Mouse (Mus musculus) heart, adult 2 months (tissue): ENCODE measurements around the gene Acad10.

ENCODE experiments used
- CTCF ChIP-seq: fragments of 200-600 bp; IDR thresholded peaks from 2 replicates; pipeline ENCODE4 v1.8.1; 2022; ENCODE audit warnings: antibody characterized with exemption, mild to moderate bottlenecking, moderate library complexity
- EP300 ChIP-seq: fragments of 200-500 bp; IDR thresholded peaks from 2 replicates; pipeline ENCODE4 v1.6.1; 2011; ENCODE audit warnings: low read depth, low read length, control low read depth; ENCODE audit not compliant: insufficient read depth
- POLR2A ChIP-seq: fragments of 200-500 bp; IDR thresholded peaks from 2 replicates; pipeline ENCODE4 v1.6.1; 2011; ENCODE audit warnings: mild to moderate bottlenecking, low read depth, low read length, control low read depth; ENCODE audit not compliant: insufficient read depth

DNA sequence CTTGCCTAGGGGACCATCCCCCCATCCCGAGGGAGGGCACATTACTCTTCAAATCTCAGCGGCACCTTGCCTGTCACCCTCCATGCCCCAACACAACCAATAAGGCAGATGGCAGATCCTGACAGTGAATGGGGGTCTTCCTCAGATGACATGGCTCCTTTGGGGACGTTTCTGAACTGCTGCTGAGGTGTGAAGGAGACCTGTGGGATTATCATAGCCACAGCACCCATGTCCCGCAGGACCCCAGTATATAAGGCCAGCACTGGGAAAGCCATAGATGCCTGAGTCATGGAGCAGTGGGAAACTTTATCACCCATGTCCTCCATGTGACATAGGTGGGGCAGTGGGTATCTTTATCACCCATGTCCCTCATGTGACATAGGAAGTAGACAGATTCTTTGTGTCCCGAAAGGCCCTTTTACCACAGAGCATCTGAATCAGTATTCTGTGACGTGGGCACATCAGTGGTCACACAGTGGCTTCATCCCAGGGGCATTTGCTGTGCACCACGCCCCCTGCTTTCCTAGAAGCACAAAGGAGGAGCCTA is 62.2 kb downstream of the Acad10 start:
- TF ChIP-seq POLR2A (no peak), EP300 (no peak), CTCF (no peak)
